ENCODE assay signal across 34 mouse cellular contexts in genomic region chr9:53345728-53346127, GRCm38 (mm10). TPM values are rescaled to one million over a fixed set of nuclear protein-coding genes. Genes with fewer than 3 reads are reported as not detected.
"Had no signal": no experiment of that assay in that cellular context is flagged by ENCODE, and none has a peak within 500 bp of the region (broad histone marks: within the 10 kb centered on the region; RNA-seq: fewer than 3 reads in every experiment).

No protein-coding gene starts in this region.

- H3K4me3 ChIP-seq: left cerebral cortex, adult 2 months; limb, embryonic 10.5 days; limb, embryonic 12.5 days; limb, embryonic 13.5 days; limb, embryonic 15.5 days; liver, embryonic 12.5 days; liver, embryonic 13.5 days; liver, embryonic 15.5 days; lung, embryonic 15.5 days; megakaryocyte, embryonic 14.5 days; midbrain, embryonic 10.5 days; midbrain, embryonic 12.5 days; midbrain, embryonic 13.5 days; midbrain, embryonic 15.5 days; myocyte had no signal

- ATAC-seq: liver, embryonic 12.5 days; lung, postnatal 0 days; midbrain, embryonic 13.5 days; midbrain, embryonic 15.5 days; midbrain, embryonic 16.5 days had no signal

- H3K4me1 ChIP-seq: limb, embryonic 12.5 days; liver, embryonic 12.5 days; liver, embryonic 13.5 days; lung, embryonic 15.5 days had no signal

- H3K27me3 ChIP-seq: limb, embryonic 13.5 days; limb, embryonic 15.5 days; lung, embryonic 15.5 days; midbrain, embryonic 12.5 days; midbrain, embryonic 15.5 days had no signal

- H3K27ac ChIP-seq: left cerebral cortex, adult 2 months; limb, embryonic 10.5 days; limb, embryonic 12.5 days; limb, embryonic 13.5 days; limb, embryonic 15.5 days; liver, embryonic 12.5 days; liver, embryonic 13.5 days; liver, embryonic 14.5 days; liver, embryonic 15.5 days; lung, embryonic 15.5 days; macrophage; midbrain, embryonic 10.5 days; midbrain, embryonic 12.5 days; midbrain, embryonic 13.5 days; midbrain, embryonic 15.5 days had no signal

- H3K9ac ChIP-seq: limb, embryonic 12.5 days; limb, embryonic 13.5 days; limb, embryonic 15.5 days; liver, embryonic 12.5 days; liver, embryonic 13.5 days; liver, embryonic 14.5 days; liver, embryonic 15.5 days; lung, embryonic 14.5 days; lung, embryonic 15.5 days; midbrain, embryonic 12.5 days; midbrain, embryonic 13.5 days; midbrain, embryonic 15.5 days had no signal

- DNase-seq: left cerebral cortex, postnatal 4 days; liver; liver, embryonic 13.5 days; lung, adult 18-20 months; lung, adult 2 months; lung, embryonic 14.5 days; lung, postnatal 10 days; lung, postnatal 14 days; lung, postnatal 36 days; lung, postnatal 4 days; midbrain, embryonic 14.5 days had no signal

- H3K9me3 ChIP-seq: limb, embryonic 10.5 days; limb, embryonic 12.5 days; limb, embryonic 13.5 days; limb, embryonic 15.5 days; liver, embryonic 12.5 days; liver, embryonic 13.5 days; liver, embryonic 15.5 days; lung, embryonic 15.5 days; midbrain, embryonic 10.5 days; midbrain, embryonic 13.5 days; midbrain, embryonic 15.5 days had no signal

- H3K4me2 ChIP-seq: limb, embryonic 12.5 days; limb, embryonic 13.5 days; limb, embryonic 15.5 days; liver, embryonic 11.5 days; liver, embryonic 12.5 days; liver, embryonic 13.5 days; liver, embryonic 15.5 days; lung, embryonic 14.5 days; lung, embryonic 15.5 days; midbrain, embryonic 11.5 days; midbrain, embryonic 12.5 days; midbrain, embryonic 13.5 days; midbrain, embryonic 15.5 days had no signal

- H3K36me3 ChIP-seq: limb, embryonic 10.5 days; limb, embryonic 12.5 days; limb, embryonic 13.5 days; limb, embryonic 15.5 days; liver, embryonic 12.5 days; liver, embryonic 13.5 days; liver, embryonic 15.5 days; lung, embryonic 15.5 days; midbrain, embryonic 10.5 days; midbrain, embryonic 12.5 days; midbrain, embryonic 13.5 days; midbrain, embryonic 15.5 days had no signal

RNA-seq across cellular contexts. Expression of gene Exph5, which starts 44.3 kb away (rescaled TPM):
- total RNA-seq: megakaryocyte-erythroid progenitor cell, adult 5-6 weeks; monocyte, adult 5-6 weeks had no signal
- polyA plus RNA-seq: macrophage, myocyte had no signal

RNA-seq across cellular contexts. Expression of gene 4930550C14Rik, which starts 56.4 kb away (rescaled TPM):
- total RNA-seq: left cerebral cortex, postnatal 4 days; midbrain, postnatal 0 days; monocyte, adult 5-6 weeks had no signal
